Mouse (Mus musculus) gastrocnemius, adult 2 months (tissue): ENCODE measurements around the gene Abca1. TPM values are rescaled to one million over a fixed set of nuclear protein-coding genes. Genes with fewer than 3 reads are reported as not detected.

ENCODE experiments used
- DNase-seq: peaks from one replicate; pipeline ENCODE4 v3.0.0; 2022
- H3K27ac ChIP-seq: fragments of 200-600 bp; 2 replicates; pipeline ENCODE4 v1.8.1; 2022; ENCODE audit warnings: mild to moderate bottlenecking
- H3K4me3 ChIP-seq: fragments of 200-600 bp; 2 replicates; pipeline ENCODE4 v1.8.1; 2022; ENCODE audit warnings: mild to moderate bottlenecking, moderate library complexity
- CTCF ChIP-seq: fragments of 200-600 bp; IDR thresholded peaks from 2 replicates; pipeline ENCODE4 v1.8.1; 2022; ENCODE audit warnings: antibody characterized with exemption, mild to moderate bottlenecking, moderate library complexity
- intact Hi-C: fragments of 180-260 bp; cut with DNase I; formaldehyde crosslinking; loops from one replicate; pipeline ENCODE4 v1.15.1; 2025
- total RNA-seq, 2 experiments: library from RNA; stranded (reverse); gene quantifications; 2 replicates each; pipeline ENCODE4 v1.2.3; 2021

The Abca1 gene
- total RNA-seq, 2 experiments from 2014 or later = 5.9 to 8.6 TPM

GRCm38 (mm10) chr4:53147046-53147445 lies 12.6 kb downstream of the Abca1 start:
- Histone ChIP-seq H3K27ac (peak overlapping the region; percentile 17; the same call in 1 of the 2 replicates), H3K4me3 (no peak overlapping the region)
- TF ChIP-seq CTCF = no peak
- intact Hi-C loops = no loop called here
- no peak for DNase-seq

- Histone ChIP-seq H3K27ac (no peak overlapping the region), H3K4me3 (no peak overlapping the region)
- no peak for TF ChIP-seq CTCF
- intact Hi-C loops = no loop called here
- no peak for DNase-seq
These were observed 13.3 kb downstream of the Abca1 start for GRCm38 (mm10) chr4:53146227-53146949.

- Histone ChIP-seq H3K4me3 (no peak overlapping the region), H3K27ac (no peak overlapping the region)
- intact Hi-C loops = no loop called here
- DNase-seq = no peak
- peak; percentile 39 for TF ChIP-seq CTCF
These were observed 14.1 kb downstream of the Abca1 start for GRCm38 (mm10) chr4:53145434-53146168.

- Histone ChIP-seq H3K27ac (no peak overlapping the region), H3K4me3 (no peak overlapping the region)
- intact Hi-C loops = no loop called here
- DNase-seq = no peak
- no peak for TF ChIP-seq CTCF
These were observed 15.1 kb downstream of the Abca1 start for GRCm38 (mm10) chr4:53144571-53144970.

GRCm38 (mm10) chr4:53144021-53144420 lies 15.7 kb downstream of the Abca1 start:
- intact Hi-C loops = no loop called here
- H3K4me3 ChIP-seq = no peak overlapping the region
- no peak for DNase-seq
- H3K27ac ChIP-seq = no peak overlapping the region
- no peak for TF ChIP-seq CTCF

GRCm38 (mm10) chr4:53140678-53141077 lies 19.0 kb downstream of the Abca1 start:
- DNase-seq = no peak
- intact Hi-C loops = no loop called here
- no peak overlapping the region for H3K27ac ChIP-seq
- no peak overlapping the region for H3K4me3 ChIP-seq
- TF ChIP-seq CTCF = no peak

- DNase-seq = no peak
These were observed 20.2 kb downstream of the Abca1 start for GRCm38 (mm10) chr4:53139495-53139894.

GRCm38 (mm10) chr4:53138974-53139373 lies 20.7 kb downstream of the Abca1 start:
- no peak for TF ChIP-seq CTCF
- intact Hi-C loops = no loop called here
- Histone ChIP-seq H3K4me3 (no peak overlapping the region), H3K27ac (no peak overlapping the region)
- DNase-seq = no peak

More at GRCm38 (mm10) chr4:53139495-53139894, 20.2 kb downstream of the Abca1 start:
- no peak for TF ChIP-seq CTCF
- Histone ChIP-seq H3K27ac (no peak overlapping the region), H3K4me3 (no peak overlapping the region)
- intact Hi-C loops = no loop called here

- H3K27ac ChIP-seq = no peak overlapping the region
- intact Hi-C loops = no loop called here
- DNase-seq = no peak
- H3K4me3 ChIP-seq = no peak overlapping the region
- TF ChIP-seq CTCF = no peak
These were observed 22.6 kb downstream of the Abca1 start for GRCm38 (mm10) chr4:53137087-53137486.

- no peak for DNase-seq
- Histone ChIP-seq H3K4me3 (no peak overlapping the region), H3K27ac (peak overlapping the region; percentile 57; the same call in 1 of the 2 replicates)
- intact Hi-C loops = no loop called here
- no peak for TF ChIP-seq CTCF
These were observed 24.9 kb downstream of the Abca1 start for GRCm38 (mm10) chr4:53134816-53135215.

- Histone ChIP-seq H3K4me3 (no peak overlapping the region), H3K27ac (0 out of 2 replicates have a peak overlapping the region, but pooled peaks have one; percentile 9)
- TF ChIP-seq CTCF = no peak
- DNase-seq = no peak
- intact Hi-C loops = no loop called here
These were observed 25.7 kb downstream of the Abca1 start for GRCm38 (mm10) chr4:53133995-53134394.

- Histone ChIP-seq H3K4me3 (no peak overlapping the region), H3K27ac (no peak overlapping the region)
- intact Hi-C loops = no loop called here
- no peak for TF ChIP-seq CTCF
- no peak for DNase-seq
These were observed 28.2 kb downstream of the Abca1 start for GRCm38 (mm10) chr4:53131538-53131937.
